Mouse (Mus musculus): ENCODE data around the gene Rab8a.
A peak's percentile ranks its signal among the peaks of the same experiment; 100 is the strongest.

The Rab8a gene

DNA sequence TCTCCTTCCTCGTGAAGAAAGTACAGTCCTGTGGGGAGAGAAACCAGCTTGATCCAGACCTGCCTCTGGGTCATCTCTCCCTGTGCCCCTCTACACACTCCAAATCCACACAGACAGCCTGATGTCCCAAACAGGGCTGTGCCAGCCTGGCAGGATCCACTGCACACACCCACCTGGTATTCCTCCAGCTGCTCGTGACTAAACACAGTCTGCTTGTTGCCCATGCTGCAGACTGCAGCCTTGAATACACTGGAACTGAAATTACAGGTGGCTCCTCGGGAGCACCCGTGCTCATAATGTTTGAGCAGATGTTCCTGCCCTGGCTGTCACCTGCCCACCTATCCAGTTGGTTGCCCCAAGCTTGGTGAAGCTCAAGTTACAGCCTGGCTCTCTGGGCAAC lies 51.8 kb downstream of the Rab8a start, which contains the start of gene Cib3:
Gene Cib3 (minus strand): TSS at position 87 of the 400 bp plus-strand sequence.
- no peak for DNase-seq (ENCODE audit: low spot score)

DNA sequence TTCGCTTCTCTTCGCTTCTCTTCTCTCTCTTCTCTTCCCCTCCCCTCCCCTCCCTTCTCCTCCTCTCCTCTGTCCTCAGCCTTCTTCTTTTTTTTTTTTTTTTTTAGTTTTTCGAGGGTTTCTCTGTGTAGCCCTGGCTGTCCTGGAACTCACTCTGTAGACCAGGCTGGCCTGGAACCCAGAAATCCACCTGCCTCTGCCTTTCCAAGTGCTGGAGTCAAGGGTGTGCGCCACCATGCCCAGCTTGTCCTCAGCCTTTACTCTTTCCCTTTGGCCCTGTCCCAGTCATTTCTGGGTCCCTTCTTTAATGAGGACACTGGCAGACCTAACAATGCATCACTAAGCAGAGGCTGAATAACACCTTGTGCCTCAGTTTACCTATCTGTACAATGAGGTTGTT lies 52.5 kb downstream of the Rab8a start, which contains the start of gene Gm11034:
Gene Gm11034 (minus strand): TSS at position 101 of the 400 bp plus-strand sequence.
- DNase-seq (ENCODE audit: low spot score), result no peak

DNA sequence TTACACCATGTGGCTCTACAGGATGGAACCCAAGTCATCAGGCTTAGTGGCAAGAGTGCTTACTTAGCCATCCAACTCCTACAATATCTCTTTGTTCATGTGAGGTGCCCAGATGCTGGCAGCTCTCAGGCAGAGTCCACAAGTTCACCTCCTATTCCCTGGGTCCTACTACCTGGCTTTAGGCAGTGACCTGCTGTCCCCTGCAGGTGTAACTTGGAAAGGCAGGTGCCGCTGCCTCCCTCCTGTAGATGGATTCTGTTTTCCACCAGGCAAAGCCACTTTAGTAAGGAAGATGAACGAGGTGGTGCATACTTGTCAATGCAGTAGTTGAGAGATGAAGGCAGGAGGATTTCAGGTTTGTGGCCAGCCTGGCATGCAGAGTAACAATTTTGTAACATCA lies 54.1 kb downstream of the Rab8a start:
- no peak for DNase-seq (ENCODE audit: low spot score)

DNA sequence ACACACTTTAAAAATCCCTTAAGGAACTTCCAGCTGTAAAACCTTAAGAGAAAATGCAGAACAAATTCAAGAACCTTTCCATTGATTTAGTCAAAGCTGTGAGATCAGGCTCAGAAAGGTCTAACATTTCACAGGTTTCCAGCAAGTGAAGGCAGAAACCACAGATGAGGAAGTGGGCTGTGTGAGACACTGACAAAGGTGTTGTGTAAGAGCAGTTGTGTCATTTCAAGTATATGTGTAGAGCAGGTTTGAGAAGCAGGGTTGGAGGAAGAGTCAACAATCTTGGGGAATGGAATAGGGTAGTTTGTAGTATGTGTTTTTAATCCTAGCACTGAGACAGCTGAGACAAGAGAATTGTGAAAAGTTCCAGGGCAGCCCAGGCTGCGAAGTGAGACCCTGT lies 54.9 kb downstream of the Rab8a start:
- no peak for DNase-seq (ENCODE audit: low spot score)

- DNase-seq (ENCODE audit: low spot score), result no peak
These were observed 58.0 kb downstream of the Rab8a start for GRCm38 (mm10) chr8:72218781-72219540.

DNA sequence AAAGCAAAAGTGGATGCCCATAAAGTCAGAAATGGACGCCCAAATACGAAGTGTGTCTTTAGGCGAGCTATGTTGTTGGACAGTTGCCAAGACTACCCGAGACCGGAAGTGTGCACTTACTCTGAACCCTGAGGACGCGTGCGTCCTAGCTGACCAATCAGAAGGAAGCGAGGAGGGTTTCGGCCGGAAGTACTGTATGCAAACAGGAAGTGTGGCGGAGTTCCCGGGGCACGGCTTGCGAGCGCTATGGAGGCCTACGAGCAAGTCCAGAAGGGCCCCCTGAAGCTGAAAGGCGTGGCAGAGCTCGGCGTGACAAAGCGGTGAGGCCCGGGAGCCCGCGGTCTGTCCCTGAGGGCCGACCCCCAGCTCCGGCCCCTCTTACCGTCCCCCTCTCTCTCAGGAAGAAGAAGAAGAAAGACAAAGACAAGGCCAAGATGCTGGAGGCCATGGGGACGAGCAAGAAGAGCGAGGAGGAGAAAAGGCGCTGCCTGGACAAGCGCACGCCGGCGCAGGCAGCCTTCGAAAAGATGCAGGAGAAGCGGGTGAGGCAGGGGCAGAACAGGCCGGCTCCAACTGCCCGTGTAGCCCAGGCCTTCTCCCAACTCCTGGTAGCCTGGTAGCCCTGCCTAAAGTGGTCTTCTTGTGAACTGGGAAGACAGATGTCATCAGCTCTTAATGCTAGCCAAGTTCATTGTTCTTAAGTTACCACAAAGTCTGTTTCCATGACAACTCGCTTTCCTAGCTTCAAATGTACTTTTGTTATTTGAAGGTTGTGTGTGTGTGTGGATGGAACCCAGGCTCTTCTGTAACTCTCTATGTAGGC lies 58.8 kb downstream of the Rab8a start, which contains the start of gene Fam32a:
Gene Fam32a (plus strand): TSS at position 190 of the 823 bp plus-strand sequence.
- peak; percentile 86 for DNase-seq (ENCODE audit: low spot score)

DNA sequence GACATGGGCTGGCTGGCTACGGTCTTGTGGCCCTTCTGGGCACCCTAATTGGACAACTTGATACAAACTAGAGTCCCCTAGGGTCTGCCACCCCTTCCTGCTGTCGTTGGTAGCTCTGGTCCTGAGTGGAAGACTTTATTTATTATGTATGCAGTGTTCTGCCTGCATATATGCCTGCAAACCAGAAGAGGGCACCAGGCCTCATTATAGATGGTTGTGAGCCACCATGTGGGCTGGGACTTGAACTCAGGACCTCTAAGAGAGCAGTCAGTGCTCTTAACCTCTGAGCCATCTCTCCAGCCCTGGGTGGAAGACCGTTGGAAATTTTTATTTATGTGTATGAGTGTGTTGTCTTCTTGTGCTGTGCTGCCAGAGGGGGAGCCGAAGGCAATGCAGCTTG lies 59.8 kb downstream of the Rab8a start:
- no peak for DNase-seq (ENCODE audit: low spot score)

DNA sequence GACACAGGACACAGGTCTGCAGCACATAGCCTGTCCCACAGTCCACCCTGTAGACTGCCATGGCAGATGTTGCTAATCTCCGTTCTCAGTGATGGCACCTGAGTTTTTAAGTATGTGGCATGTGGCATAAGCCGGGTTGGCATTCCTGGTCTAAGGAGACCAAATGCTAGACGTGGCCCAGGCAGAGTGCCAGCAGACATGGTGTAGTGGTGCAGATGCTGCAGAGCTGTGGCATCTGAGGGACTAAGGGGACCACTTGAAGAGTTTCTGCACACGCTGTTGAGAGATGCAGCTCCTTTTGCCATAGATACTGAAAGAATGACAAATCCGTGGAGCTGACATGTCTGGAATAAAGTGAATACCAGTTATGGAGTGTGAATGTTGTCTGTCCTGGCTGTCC lies 61.7 kb downstream of the Rab8a start:
- no peak for DNase-seq (ENCODE audit: low spot score)
